Comparison of ENCODE assay signal across 19 mouse cellular contexts in the genomic region with DNA sequence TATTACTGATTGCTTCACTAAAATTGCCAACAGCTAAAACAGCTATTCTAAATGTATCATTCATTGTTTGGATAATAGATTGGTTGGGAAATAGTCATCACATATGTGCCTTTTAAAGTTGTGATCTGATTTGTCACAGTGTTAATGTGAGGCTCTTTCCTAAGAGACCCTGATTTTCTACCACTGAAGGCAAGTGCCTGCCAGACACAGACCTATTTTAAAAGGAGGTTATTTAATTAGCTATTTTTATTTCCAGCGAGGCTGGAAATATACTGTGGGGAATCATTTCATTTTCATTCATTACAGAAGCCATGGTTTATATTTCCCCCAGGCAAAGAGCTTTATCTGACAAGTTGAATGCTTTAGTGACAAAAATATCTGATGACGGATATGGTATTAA.
DNase-seq lines count a peak whose midpoint lies in the region; ATAC-seq and TF ChIP-seq lines count a peak whose summit lies in the region.
"Had no signal": no experiment of that assay in that cellular context is flagged by ENCODE, and none has a peak within 500 bp of the region (broad histone marks: within the 10 kb centered on the region; RNA-seq: fewer than 3 reads in every experiment).

No protein-coding gene starts in this region.

- no peaks in the 10 kb centered on the region for H3K36me3 ChIP-seq in forebrain, embryonic 14.5 days (ENCODE audit: control insufficient read depth, insufficient read depth, low read length)
- H3K36me3 ChIP-seq in forebrain, postnatal 0 days (ENCODE audit: insufficient read depth): no peaks in the 10 kb centered on the region
- no peaks in the 10 kb centered on the region for H3K36me3 ChIP-seq in lung, embryonic 15.5 days
- H3K36me3 ChIP-seq in lung, postnatal 0 days (ENCODE audit: insufficient read depth, low read length): no peaks in the 10 kb centered on the region
- H3K36me3 ChIP-seq: heart, embryonic 13.5 days; limb, embryonic 10.5 days; liver, embryonic 15.5 days had no signal

- no peaks in the 10 kb centered on the region for H3K4me1 ChIP-seq in forebrain, embryonic 14.5 days (ENCODE audit: control insufficient read depth, insufficient read depth, low read length)
- no peaks in the 10 kb centered on the region for H3K4me1 ChIP-seq in forebrain, postnatal 0 days (ENCODE audit: insufficient read depth)
- H3K4me1 ChIP-seq in lung, embryonic 15.5 days: no peaks in the 10 kb centered on the region; the same call in 1 of the 2 replicates
- no peaks in the 10 kb centered on the region for H3K4me1 ChIP-seq in lung, postnatal 0 days (ENCODE audit: insufficient read depth, low read depth, low read length)
- H3K4me1 ChIP-seq: limb, embryonic 10.5 days; liver, embryonic 15.5 days had no signal

- no peaks in the 10 kb centered on the region for H3K9me3 ChIP-seq in forebrain, embryonic 14.5 days (replicated peaks; ENCODE audit: control insufficient read depth, low read length)
- no peaks in the 10 kb centered on the region for H3K9me3 ChIP-seq in forebrain, postnatal 0 days (ENCODE audit: low read length)
- H3K9me3 ChIP-seq in lung, embryonic 15.5 days: no peaks in the 10 kb centered on the region
- no peaks in the 10 kb centered on the region for H3K9me3 ChIP-seq in lung, postnatal 0 days (ENCODE audit: low read length)
- H3K9me3 ChIP-seq: heart, embryonic 13.5 days; limb, embryonic 10.5 days; liver, embryonic 15.5 days had no signal

- H3K27ac ChIP-seq in forebrain, embryonic 14.5 days (ENCODE audit: low read depth, low read length): no peak overlapping the region
- no peak overlapping the region for H3K27ac ChIP-seq in forebrain, postnatal 0 days (ENCODE audit: low read depth, low read length)
- no peak overlapping the region for H3K27ac ChIP-seq in lung, embryonic 15.5 days
- no peak overlapping the region for H3K27ac ChIP-seq in lung, postnatal 0 days (ENCODE audit: low read length)
- H3K27ac ChIP-seq: heart, adult 2 months; heart, embryonic 13.5 days; limb, embryonic 10.5 days; liver, embryonic 15.5 days had no signal

- 58% methylated on average over 2 of the region's 2 CpGs for WGBS in forebrain, embryonic 14.5 days
- WGBS in forebrain, postnatal 0 days: 50% methylated on average over 2 of the region's 2 CpGs
- WGBS in lung, embryonic 15.5 days: 35% methylated on average over 2 of the region's 2 CpGs
- 43% methylated on average over 2 of the region's 2 CpGs for WGBS in lung, postnatal 0 days

- no peak overlapping the region for H3K4me3 ChIP-seq in forebrain, embryonic 14.5 days (ENCODE audit: low read depth, low read length)
- no peak overlapping the region for H3K4me3 ChIP-seq in forebrain, postnatal 0 days (ENCODE audit: low read depth, low read length)
- H3K4me3 ChIP-seq in lung, embryonic 15.5 days: no peak overlapping the region
- H3K4me3 ChIP-seq in lung, postnatal 0 days (ENCODE audit: low read depth, low read length): no peak overlapping the region
- H3K4me3 ChIP-seq: heart, adult 2 months; heart, embryonic 13.5 days; limb, embryonic 10.5 days; liver, embryonic 15.5 days had no signal

- TF ChIP-seq CTCF in forebrain, postnatal 0 days (IDR thresholded peaks at IDR 0.05; ENCODE audit: low read depth): no peak
- TF ChIP-seq CTCF in lung, postnatal 0 days (IDR thresholded peaks at IDR 0.05): no peak

- no peak for ATAC-seq in forebrain, embryonic 14.5 days
- ATAC-seq in forebrain, postnatal 0 days: no peak
- peak; percentile 42; the same call in 1 of the 2 replicates for ATAC-seq in lung, embryonic 15.5 days (ENCODE audit: borderline replicate concordance, extremely low read depth, low FRiP score, low TSS enrichment)
- no peak for ATAC-seq in lung, postnatal 0 days

- DNase-seq in forebrain, embryonic 14.5 days (ENCODE audit: low spot score): peak; percentile 8
- no peak for DNase-seq in forebrain, postnatal 0 days
- no peak for DNase-seq in lung, postnatal 0 days (ENCODE audit: low spot score)
- peak; percentile 20 for DNase-seq in retina, postnatal 1 day
- no peak for DNase-seq in retina, embryonic 14.5 days (ENCODE audit: low spot score)
- no peak for DNase-seq in cerebellum, postnatal 36 days
- DNase-seq in right cerebral cortex, postnatal 4 days: no peak
- DNase-seq: adrenal gland, postnatal 14 days; cerebellum, adult 8-10 months; gastrocnemius, postnatal 36 days; heart, adult 2 months; kidney, adult 18-20 months; kidney, postnatal 10 days; liver; lung, postnatal 10 days had no signal

- H3K4me2 ChIP-seq in forebrain, embryonic 14.5 days (ENCODE audit: low read length): no peak overlapping the region
- no peak overlapping the region for H3K4me2 ChIP-seq in forebrain, postnatal 0 days (ENCODE audit: low read depth)
- no peak overlapping the region for H3K4me2 ChIP-seq in lung, embryonic 15.5 days
- H3K4me2 ChIP-seq in lung, postnatal 0 days (replicated peaks; ENCODE audit: low read depth, low read length): no peak overlapping the region
- H3K4me2 ChIP-seq: heart, embryonic 13.5 days; liver, embryonic 15.5 days had no signal

- no peak overlapping the region for H3K9ac ChIP-seq in forebrain, embryonic 14.5 days (ENCODE audit: low read length)
- H3K9ac ChIP-seq in forebrain, postnatal 0 days: no peak overlapping the region
- H3K9ac ChIP-seq in lung, embryonic 15.5 days: no peak overlapping the region
- no peak overlapping the region for H3K9ac ChIP-seq in lung, postnatal 0 days (replicated peaks; ENCODE audit: low read depth)
- H3K9ac ChIP-seq: heart, embryonic 13.5 days; liver, embryonic 15.5 days had no signal

- TF ChIP-seq EP300 in lung, postnatal 0 days (IDR thresholded peaks at IDR 0.05): no peak

- H3K27me3 ChIP-seq in forebrain, embryonic 14.5 days (replicated peaks; ENCODE audit: control insufficient read depth, insufficient read depth, low read length): no peaks in the 10 kb centered on the region
- no peaks in the 10 kb centered on the region for H3K27me3 ChIP-seq in forebrain, postnatal 0 days (ENCODE audit: insufficient read depth, low read length)
- no peaks in the 10 kb centered on the region for H3K27me3 ChIP-seq in lung, embryonic 15.5 days
- H3K27me3 ChIP-seq in lung, postnatal 0 days (replicated peaks; ENCODE audit: insufficient read depth, low read length): no peaks in the 10 kb centered on the region
- H3K27me3 ChIP-seq: heart, embryonic 13.5 days; liver, embryonic 15.5 days had no signal

Comparison
In these comparisons a context has a peak if more than half of its experiments do, and no peak if none do; other contexts are left out.
1. DNase-seq: peak in forebrain, embryonic 14.5 days (single experiment) and retina, postnatal 1 day (single experiment); none in forebrain, postnatal 0 days (single experiment), lung, postnatal 0 days (single experiment), retina, embryonic 14.5 days (single experiment), cerebellum, postnatal 36 days (0 of 2) and right cerebral cortex, postnatal 4 days (single experiment).